Mouse (Mus musculus) E14TG2a.4 (cell line): ENCODE results near the gene Xrcc3.

Experiments used
- CTCF ChIP-seq: conservative IDR thresholded peaks from 2 replicates; pipeline ENCODE4 v1.5.1; 2014; ENCODE audit warnings: low read length
- POU5F1 ChIP-seq: IDR thresholded peaks from 2 replicates; pipeline ENCODE4 v1.6.1; 2014; ENCODE audit warnings: low read length, borderline replicate concordance

DNA sequence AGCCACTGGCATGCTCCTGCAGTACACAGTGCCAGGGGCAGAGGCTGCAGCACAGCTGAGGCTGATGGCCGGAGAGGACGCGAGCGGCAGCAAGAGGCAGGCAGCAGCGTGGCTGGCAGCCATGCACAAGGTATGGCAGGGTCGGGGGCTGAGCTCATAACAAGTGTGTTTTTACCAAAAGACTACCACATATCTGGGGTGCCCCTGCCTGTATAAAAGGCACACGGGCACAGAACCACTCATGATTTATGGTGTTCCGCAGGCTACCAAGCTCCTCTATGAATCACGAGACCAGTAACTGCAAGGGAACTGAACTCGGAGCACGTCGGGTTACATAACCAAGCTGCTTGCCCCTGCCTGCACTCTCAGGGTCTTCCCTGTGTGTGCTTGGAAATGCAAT is 13.9 kb upstream of the Xrcc3 start:
- no peak for TF ChIP-seq CTCF
- no peak for TF ChIP-seq POU5F1
